Mouse (Mus musculus): ENCODE measurements at regions not wholly inside any gene's neighbourhood (a gene's known extent, or its start where the extent isn't known, plus 50 kb on each side); places are given as distances from the start of the nearest gene placed in this dataset.

GRCm38 (mm10) chr4:153567329-153567973 lies 84.8 kb upstream of the Ajap1 start:
- TF ChIP-seq POLR2A (IDR thresholded peaks at IDR 0.05; ENCODE audit: extremely low read depth, insufficient read depth, low read length): no peak
- TF ChIP-seq CTCF (IDR thresholded peaks at IDR 0.05; ENCODE audit: low read depth, low read length): no peak

GRCm38 (mm10) chr4:153573180-153573769 lies 90.7 kb upstream of the Ajap1 start:
- no peak for TF ChIP-seq CTCF (IDR thresholded peaks at IDR 0.05; ENCODE audit: low read depth, low read length)
- no peak for TF ChIP-seq POLR2A (IDR thresholded peaks at IDR 0.05; ENCODE audit: extremely low read depth, insufficient read depth, low read length)
- no peaks in the 10 kb centered on the region for H3K36me3 ChIP-seq (ENCODE audit: control insufficient read depth, insufficient read depth, low read length)

More at GRCm38 (mm10) chr4:153567329-153567973, 84.8 kb upstream of the Ajap1 start:
- DNase-seq (ENCODE audit: extremely low read depth, low read depth, low spot score): no peak
- Histone ChIP-seq H3K79me2 (ENCODE audit: control insufficient read depth, insufficient read depth, low read length) (no peaks in the 10 kb centered on the region), H3K27ac (replicated peaks; ENCODE audit: insufficient read depth, low read depth, low read length) (no peak overlapping the region), H3K4me3 (ENCODE audit: insufficient read depth, low read depth, low read length) (no peak overlapping the region), H3K9ac (ENCODE audit: low read depth, low read length) (no peak overlapping the region), H3K4me1 (ENCODE audit: control insufficient read depth, insufficient read depth, low read length) (no peaks in the 10 kb centered on the region), H3K27me3 (ENCODE audit: control insufficient read depth, insufficient read depth, low read length) (no peaks in the 10 kb centered on the region), H3K36me3 (ENCODE audit: control insufficient read depth, insufficient read depth, low read length) (no peaks in the 10 kb centered on the region)
- WGBS: 13% methylated on average over 2 of the region's 2 CpGs

GRCm38 (mm10) chr4:153593291-153593690 lies 110.7 kb upstream of the Ajap1 start:
- TF ChIP-seq CTCF (IDR thresholded peaks at IDR 0.05; ENCODE audit: low read depth, low read length): no peak
- TF ChIP-seq POLR2A (IDR thresholded peaks at IDR 0.05; ENCODE audit: extremely low read depth, insufficient read depth, low read length): no peak
- 58% methylated on average over 11 of the region's 11 CpGs for WGBS
- Histone ChIP-seq H3K36me3 (ENCODE audit: control insufficient read depth, insufficient read depth, low read length) (no peaks in the 10 kb centered on the region), H3K4me3 (ENCODE audit: insufficient read depth, low read depth, low read length) (no peak overlapping the region), H3K9ac (ENCODE audit: low read depth, low read length) (no peak overlapping the region), H3K79me2 (ENCODE audit: control insufficient read depth, insufficient read depth, low read length) (no peaks in the 10 kb centered on the region), H3K4me1 (ENCODE audit: control insufficient read depth, insufficient read depth, low read length) (no peaks in the 10 kb centered on the region), H3K27me3 (ENCODE audit: control insufficient read depth, insufficient read depth, low read length) (no peaks in the 10 kb centered on the region), H3K27ac (replicated peaks; ENCODE audit: insufficient read depth, low read depth, low read length) (no peak overlapping the region)
- no peak for DNase-seq (ENCODE audit: extremely low read depth, low read depth, low spot score)

More at GRCm38 (mm10) chr4:153573180-153573769, 90.7 kb upstream of the Ajap1 start:
- no peak overlapping the region for H3K4me3 ChIP-seq (ENCODE audit: insufficient read depth, low read depth, low read length)
- WGBS: 49% methylated on average over 9 of the region's 9 CpGs
- H3K27ac ChIP-seq (replicated peaks; ENCODE audit: insufficient read depth, low read depth, low read length): no peak overlapping the region
- no peak for DNase-seq (ENCODE audit: extremely low read depth, low read depth, low spot score)
- no peaks in the 10 kb centered on the region for H3K79me2 ChIP-seq (ENCODE audit: control insufficient read depth, insufficient read depth, low read length)
- no peaks in the 10 kb centered on the region for H3K27me3 ChIP-seq (ENCODE audit: control insufficient read depth, insufficient read depth, low read length)
- no peak overlapping the region for H3K9ac ChIP-seq (ENCODE audit: low read depth, low read length)
- H3K4me1 ChIP-seq (ENCODE audit: control insufficient read depth, insufficient read depth, low read length): no peaks in the 10 kb centered on the region

- H3K9ac ChIP-seq (ENCODE audit: low read depth, low read length): no peak overlapping the region
- no peak overlapping the region for H3K27ac ChIP-seq (replicated peaks; ENCODE audit: insufficient read depth, low read depth, low read length)
- WGBS: 71% methylated on average over 11 of the region's 11 CpGs
- H3K36me3 ChIP-seq (ENCODE audit: control insufficient read depth, insufficient read depth, low read length): no peaks in the 10 kb centered on the region
- no peak for DNase-seq (ENCODE audit: extremely low read depth, low read depth, low spot score)
- no peaks in the 10 kb centered on the region for H3K27me3 ChIP-seq (ENCODE audit: control insufficient read depth, insufficient read depth, low read length)
- TF ChIP-seq CTCF (IDR thresholded peaks at IDR 0.05; ENCODE audit: low read depth, low read length) (no peak), POLR2A (IDR thresholded peaks at IDR 0.05; ENCODE audit: extremely low read depth, insufficient read depth, low read length) (no peak)
- no peaks in the 10 kb centered on the region for H3K4me1 ChIP-seq (ENCODE audit: control insufficient read depth, insufficient read depth, low read length)
- H3K4me3 ChIP-seq (ENCODE audit: insufficient read depth, low read depth, low read length): no peak overlapping the region
- no peaks in the 10 kb centered on the region for H3K79me2 ChIP-seq (ENCODE audit: control insufficient read depth, insufficient read depth, low read length)
Measured at GRCm38 (mm10) chr4:153599794-153600370, 117.3 kb upstream of the Ajap1 start.

- no peak for DNase-seq (ENCODE audit: extremely low read depth, low read depth, low spot score)
- no peak overlapping the region for H3K4me3 ChIP-seq (ENCODE audit: insufficient read depth, low read depth, low read length)
- no peaks in the 10 kb centered on the region for H3K79me2 ChIP-seq (ENCODE audit: control insufficient read depth, insufficient read depth, low read length)
- H3K4me1 ChIP-seq (ENCODE audit: control insufficient read depth, insufficient read depth, low read length): no peaks in the 10 kb centered on the region
- H3K27me3 ChIP-seq (ENCODE audit: control insufficient read depth, insufficient read depth, low read length): no peaks in the 10 kb centered on the region
- no peak overlapping the region for H3K9ac ChIP-seq (ENCODE audit: low read depth, low read length)
- TF ChIP-seq POLR2A (IDR thresholded peaks at IDR 0.05; ENCODE audit: extremely low read depth, insufficient read depth, low read length) (no peak), CTCF (IDR thresholded peaks at IDR 0.05; ENCODE audit: low read depth, low read length) (no peak)
- no peak overlapping the region for H3K27ac ChIP-seq (replicated peaks; ENCODE audit: insufficient read depth, low read depth, low read length)
- no peaks in the 10 kb centered on the region for H3K36me3 ChIP-seq (ENCODE audit: control insufficient read depth, insufficient read depth, low read length)
- 82% methylated on average over 4 of the region's 4 CpGs for WGBS
Measured at GRCm38 (mm10) chr4:153602496-153602895, 119.9 kb upstream of the Ajap1 start.

All from liver, adult 2 months (tissue).